Mouse (Mus musculus) ZHBTc4 (cell line): ENCODE measurements around the gene Bola1.
A peak's percentile ranks its signal among the peaks of the same experiment; 100 is the strongest.

Source experiments
- DNase-seq: peaks from one replicate; pipeline ENCODE4 v3.0.0-alpha.2; 2011; ENCODE audit warnings: low read depth, low spot score

Bola1 gene

DNA sequence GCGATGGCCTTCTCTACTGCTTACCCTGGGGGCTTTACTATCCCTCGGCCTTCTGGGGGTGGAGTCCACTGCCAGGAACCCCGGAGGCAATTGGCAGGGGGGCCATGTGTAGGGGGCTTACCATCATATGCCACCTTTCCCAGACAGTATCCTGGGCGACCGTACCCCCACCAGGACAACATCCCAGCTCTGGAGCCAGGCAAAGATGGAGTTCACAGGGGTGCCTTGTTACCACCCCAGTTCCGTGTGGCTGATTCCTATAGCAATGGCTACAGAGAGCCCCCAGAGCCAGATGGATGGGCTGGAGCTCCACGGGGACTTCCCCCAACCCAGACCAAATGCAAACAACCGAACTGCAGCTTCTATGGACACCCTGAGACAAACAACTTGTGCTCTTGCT lies 64.0 kb downstream of the Bola1 start:
- no peak for DNase-seq

DNA sequence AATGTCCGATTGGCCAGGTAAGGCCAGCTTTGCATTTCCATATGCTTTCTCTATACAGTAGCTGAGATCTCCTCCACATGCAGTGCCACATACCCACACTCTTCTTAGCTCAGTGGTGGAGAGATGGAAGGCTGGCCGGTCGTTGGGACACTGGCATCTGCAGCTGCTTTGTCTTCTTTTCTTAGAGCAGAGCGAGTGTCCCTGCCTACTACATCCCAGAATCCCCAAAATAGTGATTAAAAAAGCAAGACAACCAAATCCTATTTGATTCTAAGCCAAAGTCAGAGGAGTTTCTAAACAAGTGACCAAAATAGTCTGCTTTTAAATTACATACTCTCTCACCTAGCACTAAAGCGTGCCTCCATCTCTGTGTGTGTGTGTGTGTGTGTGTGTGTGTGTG lies 66.9 kb downstream of the Bola1 start:
- no peak for DNase-seq

DNA sequence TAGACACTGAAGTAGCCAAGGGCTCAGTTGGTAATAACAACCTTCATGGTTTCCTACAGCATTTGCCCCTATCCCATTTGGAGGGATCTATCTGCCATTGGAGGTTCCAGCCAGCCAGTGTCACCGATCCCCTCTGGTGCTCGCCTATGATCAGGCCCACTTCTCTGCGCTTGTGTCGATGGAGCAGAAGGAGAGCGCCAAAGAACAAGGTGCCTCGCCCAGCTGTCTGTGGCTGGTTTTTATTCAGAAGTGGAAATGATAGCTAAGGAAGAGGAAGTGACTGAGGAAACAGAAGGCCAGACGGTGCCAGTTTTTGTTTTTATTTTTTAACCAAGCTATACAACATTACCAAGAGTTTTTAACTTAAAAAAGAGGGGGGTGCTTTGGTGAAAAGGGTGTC lies 67.7 kb downstream of the Bola1 start:
- no peak for DNase-seq

DNA sequence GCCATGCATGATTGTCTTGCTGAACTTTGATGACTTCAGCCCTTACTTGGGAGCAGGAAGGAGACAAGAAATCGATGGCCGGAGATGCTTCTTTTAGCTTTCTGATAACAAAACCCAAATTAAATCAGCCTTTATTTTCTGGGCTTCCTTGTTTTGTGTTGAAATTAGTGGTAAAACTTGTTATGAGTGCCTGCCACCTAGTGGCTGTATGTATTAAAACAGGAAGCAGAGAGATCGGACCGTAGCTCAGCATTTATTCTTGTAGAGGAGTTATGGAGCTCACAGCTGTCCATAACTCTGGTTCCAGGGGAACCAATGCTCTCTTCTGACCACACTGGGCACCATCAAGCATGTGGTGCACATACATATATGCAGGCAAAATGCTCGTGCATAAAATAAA lies 71.6 kb downstream of the Bola1 start:
- DNase-seq: peak; percentile 64
